Mouse (Mus musculus): ENCODE data around the gene Trp53rkb. TPM values are rescaled to one million over a fixed set of nuclear protein-coding genes. Genes with fewer than 3 reads are reported as not detected.

Gene Trp53rkb
- polyA plus RNA-seq, 1 experiment, result 11.4 TPM

- no peaks in the 10 kb centered on the region for H3K36me3 ChIP-seq (ENCODE audit: control insufficient read depth, insufficient read depth, low read length)
- H3K27ac ChIP-seq (ENCODE audit: control insufficient read depth, insufficient read depth, low read length), result no peak overlapping the region
- WGBS, result 93% methylated on average over 5 of the region's 5 CpGs
- no peaks in the 10 kb centered on the region for H3K27me3 ChIP-seq (ENCODE audit: control insufficient read depth, insufficient read depth, low read length)
- H3K4me1 ChIP-seq (replicated peaks; ENCODE audit: control insufficient read depth, insufficient read depth, low read length), result peaks cover 27% of the 10 kb centered on the region
- no peak for DNase-seq
- H3K4me3 ChIP-seq (ENCODE audit: control insufficient read depth, insufficient read depth, low read length), result no peak overlapping the region
- TF ChIP-seq CTCF (IDR thresholded peaks at IDR 0.05; ENCODE audit: borderline replicate concordance, control insufficient read depth, extremely low read depth, insufficient read depth, low read length, poor library complexity) (no peak), POLR2A (IDR thresholded peaks at IDR 0.05; ENCODE audit: control insufficient read depth, extremely low read depth, insufficient read depth, low read length, poor library complexity) (no peak)
Observed at GRCm38 (mm10) chr2:166824386-166824785, 32.1 kb downstream of the Trp53rkb start.

- no peaks in the 10 kb centered on the region for H3K27me3 ChIP-seq (ENCODE audit: control insufficient read depth, insufficient read depth, low read length)
- 96% methylated on average over 5 of the region's 5 CpGs for WGBS
- no peak for DNase-seq
- TF ChIP-seq CTCF (IDR thresholded peaks at IDR 0.05; ENCODE audit: borderline replicate concordance, control insufficient read depth, extremely low read depth, insufficient read depth, low read length, poor library complexity), result no peak
- no peak for TF ChIP-seq POLR2A (IDR thresholded peaks at IDR 0.05; ENCODE audit: control insufficient read depth, extremely low read depth, insufficient read depth, low read length, poor library complexity)
- H3K36me3 ChIP-seq (ENCODE audit: control insufficient read depth, insufficient read depth, low read length), result no peaks in the 10 kb centered on the region
- peaks cover 22% of the 10 kb centered on the region for H3K4me1 ChIP-seq (replicated peaks; ENCODE audit: control insufficient read depth, insufficient read depth, low read length)
- no peak overlapping the region for H3K4me3 ChIP-seq (ENCODE audit: control insufficient read depth, insufficient read depth, low read length)
- H3K27ac ChIP-seq (ENCODE audit: control insufficient read depth, insufficient read depth, low read length), result no peak overlapping the region
Observed at GRCm38 (mm10) chr2:166824998-166825397, 32.7 kb downstream of the Trp53rkb start.

- Histone ChIP-seq H3K4me3 (ENCODE audit: control insufficient read depth, insufficient read depth, low read length) (no peak overlapping the region), H3K27ac (ENCODE audit: control insufficient read depth, insufficient read depth, low read length) (no peak overlapping the region), H3K4me1 (replicated peaks; ENCODE audit: control insufficient read depth, insufficient read depth, low read length) (peaks cover 14% of the 10 kb centered on the region), H3K36me3 (ENCODE audit: control insufficient read depth, insufficient read depth, low read length) (no peaks in the 10 kb centered on the region), H3K27me3 (ENCODE audit: control insufficient read depth, insufficient read depth, low read length) (no peaks in the 10 kb centered on the region)
- DNase-seq, result no peak
- WGBS, result 36% methylated on average over 8 of the region's 8 CpGs
- no peak for TF ChIP-seq CTCF (IDR thresholded peaks at IDR 0.05; ENCODE audit: borderline replicate concordance, control insufficient read depth, extremely low read depth, insufficient read depth, low read length, poor library complexity)
- no peak for TF ChIP-seq POLR2A (IDR thresholded peaks at IDR 0.05; ENCODE audit: control insufficient read depth, extremely low read depth, insufficient read depth, low read length, poor library complexity)
Observed at GRCm38 (mm10) chr2:166826491-166827224, 34.3 kb downstream of the Trp53rkb start.

GRCm38 (mm10) chr2:166828306-166828705 is 36.0 kb downstream of the Trp53rkb start:
- 84% methylated on average over 12 of the region's 12 CpGs for WGBS
- peaks cover 14% of the 10 kb centered on the region for H3K4me1 ChIP-seq (replicated peaks; ENCODE audit: control insufficient read depth, insufficient read depth, low read length)
- no peak for DNase-seq

GRCm38 (mm10) chr2:166830350-166830749 is 38.0 kb downstream of the Trp53rkb start:
- WGBS, result 96% methylated on average over 5 of the region's 5 CpGs
- H3K27ac ChIP-seq (ENCODE audit: control insufficient read depth, insufficient read depth, low read length), result no peak overlapping the region
- DNase-seq, result no peak
- no peaks in the 10 kb centered on the region for H3K27me3 ChIP-seq (ENCODE audit: control insufficient read depth, insufficient read depth, low read length)
- TF ChIP-seq CTCF (IDR thresholded peaks at IDR 0.05; ENCODE audit: borderline replicate concordance, control insufficient read depth, extremely low read depth, insufficient read depth, low read length, poor library complexity), result no peak
- TF ChIP-seq POLR2A (IDR thresholded peaks at IDR 0.05; ENCODE audit: control insufficient read depth, extremely low read depth, insufficient read depth, low read length, poor library complexity), result no peak
- no peak overlapping the region for H3K4me3 ChIP-seq (ENCODE audit: control insufficient read depth, insufficient read depth, low read length)
- peaks cover under 1% of the 10 kb centered on the region; the same call in 1 of the 2 replicates for H3K36me3 ChIP-seq (ENCODE audit: control insufficient read depth, insufficient read depth, low read length)
- peaks cover 11% of the 10 kb centered on the region for H3K4me1 ChIP-seq (replicated peaks; ENCODE audit: control insufficient read depth, insufficient read depth, low read length)

More at GRCm38 (mm10) chr2:166828306-166828705, 36.0 kb downstream of the Trp53rkb start:
- Histone ChIP-seq H3K4me3 (ENCODE audit: control insufficient read depth, insufficient read depth, low read length) (no peak overlapping the region), H3K27ac (ENCODE audit: control insufficient read depth, insufficient read depth, low read length) (no peak overlapping the region), H3K27me3 (ENCODE audit: control insufficient read depth, insufficient read depth, low read length) (no peaks in the 10 kb centered on the region), H3K36me3 (ENCODE audit: control insufficient read depth, insufficient read depth, low read length) (no peaks in the 10 kb centered on the region)
- TF ChIP-seq POLR2A (IDR thresholded peaks at IDR 0.05; ENCODE audit: control insufficient read depth, extremely low read depth, insufficient read depth, low read length, poor library complexity) (no peak), CTCF (IDR thresholded peaks at IDR 0.05; ENCODE audit: borderline replicate concordance, control insufficient read depth, extremely low read depth, insufficient read depth, low read length, poor library complexity) (no peak)

- H3K4me1 ChIP-seq (replicated peaks; ENCODE audit: control insufficient read depth, insufficient read depth, low read length), result no peaks in the 10 kb centered on the region
- H3K27me3 ChIP-seq (ENCODE audit: control insufficient read depth, insufficient read depth, low read length), result no peaks in the 10 kb centered on the region
- peaks cover 18% of the 10 kb centered on the region for H3K36me3 ChIP-seq (ENCODE audit: control insufficient read depth, insufficient read depth, low read length)
- WGBS, result 98% methylated on average over 2 of the region's 2 CpGs
- no peak overlapping the region for H3K4me3 ChIP-seq (ENCODE audit: control insufficient read depth, insufficient read depth, low read length)
- no peak overlapping the region for H3K27ac ChIP-seq (ENCODE audit: control insufficient read depth, insufficient read depth, low read length)
- TF ChIP-seq CTCF (IDR thresholded peaks at IDR 0.05; ENCODE audit: borderline replicate concordance, control insufficient read depth, extremely low read depth, insufficient read depth, low read length, poor library complexity) (no peak), POLR2A (IDR thresholded peaks at IDR 0.05; ENCODE audit: control insufficient read depth, extremely low read depth, insufficient read depth, low read length, poor library complexity) (no peak)
- no peak for DNase-seq
Observed at GRCm38 (mm10) chr2:166834091-166834490, 41.8 kb downstream of the Trp53rkb start.
